Mouse (Mus musculus) liver, embryonic 18 days (tissue): ENCODE data around the gene Olfr622. TPM values are rescaled to one million over a fixed set of nuclear protein-coding genes. Genes with fewer than 3 reads are reported as not detected.

Experiments
- polyA plus RNA-seq: library from polyadenylated mRNA; depleted of rRNA; stranded (reverse); fragments of >200 nt; gene quantifications from 2 replicates; pipeline ENCODE4 v1.2.3, GENCODE M21; 2012; rRNA removed

Gene Olfr622
- 0.02 TPM in 1 of 2 replicates, not detected in the other for polyA plus RNA-seq

DNA sequence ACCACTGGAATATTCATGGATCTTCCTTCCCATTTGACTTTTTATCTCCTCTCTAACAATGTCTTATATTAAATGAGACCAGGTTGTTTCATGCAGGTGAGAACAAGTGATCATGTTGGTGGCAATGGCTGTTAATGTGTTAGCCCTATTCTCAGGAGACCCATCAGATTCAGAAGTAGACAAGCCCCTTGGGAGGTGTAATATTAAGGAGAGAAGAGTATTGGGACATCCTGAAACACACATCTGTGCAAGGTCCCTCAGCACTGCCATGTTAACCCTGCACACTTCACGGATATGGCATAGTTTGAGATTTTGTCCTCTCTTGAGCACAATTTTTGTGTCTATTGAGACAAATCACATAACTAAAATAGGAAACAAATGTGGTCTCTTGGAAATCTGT, at the start of gene Olfr622:
Olfr622 (minus strand) TSS at position 101 of the 400 bp plus-strand sequence.

DNA sequence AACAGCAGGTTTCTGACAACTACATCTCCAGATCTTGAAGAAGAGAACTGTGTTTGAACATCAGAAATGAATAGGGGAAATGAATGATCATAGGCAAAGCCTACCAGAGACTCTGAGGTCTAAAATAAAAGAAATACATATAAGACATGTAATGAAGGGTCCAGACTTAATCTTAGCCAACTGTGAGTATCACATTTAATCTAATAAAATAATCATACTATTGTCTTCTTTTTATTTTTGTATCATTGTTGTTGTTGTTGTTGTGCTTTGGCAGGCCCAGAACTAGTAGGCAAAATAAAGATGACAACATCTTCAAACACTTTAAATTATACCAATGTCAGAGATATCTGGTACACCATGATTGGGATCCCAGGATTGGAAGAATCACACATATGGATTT, 39.9 kb upstream of the Olfr622 start, which contains the start of gene Olfr625-ps1:
Olfr625-ps1 (plus strand) TSS at position 301 of the 400 bp plus-strand sequence.

DNA sequence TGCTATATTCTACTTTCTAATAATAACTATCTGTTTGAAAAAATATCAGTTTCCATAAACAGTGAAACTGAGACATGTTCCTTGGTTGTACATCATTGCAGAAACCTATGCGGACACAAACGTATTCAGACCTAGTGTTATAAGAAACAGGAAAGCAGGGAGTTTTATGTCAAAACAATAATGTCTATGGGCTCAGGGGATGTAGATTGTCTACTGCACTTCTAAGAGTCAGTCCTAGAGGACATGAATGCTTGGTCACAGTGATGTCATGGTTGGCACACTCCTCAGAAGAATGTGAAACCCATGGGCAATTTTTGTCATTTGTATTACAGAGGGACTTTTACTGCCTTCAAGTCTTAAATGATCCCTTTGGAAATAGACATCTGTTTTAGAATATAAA, 28.6 kb upstream of the Olfr622 start, which contains the start of gene Olfr624:
Olfr624 (minus strand) TSS at position 101 of the 400 bp plus-strand sequence.

DNA sequence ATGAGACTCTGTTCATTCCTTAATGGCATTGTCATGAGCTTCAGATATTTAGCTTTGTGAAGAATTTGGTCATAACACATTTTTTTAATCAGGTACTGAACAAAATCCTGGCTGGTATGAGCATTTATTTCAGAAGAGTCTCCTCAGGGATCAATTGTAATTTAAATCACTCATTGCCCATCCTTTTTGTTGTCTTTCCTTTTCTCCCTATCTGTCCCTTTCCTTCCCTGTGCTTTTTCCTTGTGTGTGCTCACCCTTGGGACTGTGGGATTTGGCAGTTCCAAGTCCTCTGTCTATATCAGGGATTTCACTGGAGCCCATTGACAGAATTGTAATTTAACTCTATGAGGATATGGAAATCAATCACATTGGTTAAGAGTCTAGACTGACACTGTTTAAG, 21.1 kb upstream of the Olfr622 start, which contains the start of gene Olfr623:
Olfr623 (minus strand) TSS at position 101 of the 400 bp plus-strand sequence.

DNA sequence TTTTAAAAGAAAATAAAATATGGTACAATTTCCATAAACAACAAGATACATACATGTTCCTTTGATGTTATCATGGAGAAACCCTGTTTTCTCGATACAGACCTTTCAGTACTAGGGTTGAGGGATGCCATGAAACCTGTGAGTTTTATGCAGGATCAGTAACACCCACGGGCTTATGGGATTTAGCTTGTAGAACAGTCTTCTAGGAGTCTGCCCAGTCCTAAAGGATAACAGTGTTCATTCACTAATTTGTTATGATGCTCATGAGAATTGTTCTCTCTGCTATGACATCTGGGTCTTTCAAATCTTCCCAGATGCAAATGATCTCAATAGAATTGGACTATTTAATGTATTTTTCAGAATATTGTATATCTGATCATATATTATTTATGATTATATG, 30.1 kb downstream of the Olfr622 start, which contains the start of gene Olfr620:
Olfr620 (minus strand) TSS at position 101 of the 400 bp plus-strand sequence.

DNA sequence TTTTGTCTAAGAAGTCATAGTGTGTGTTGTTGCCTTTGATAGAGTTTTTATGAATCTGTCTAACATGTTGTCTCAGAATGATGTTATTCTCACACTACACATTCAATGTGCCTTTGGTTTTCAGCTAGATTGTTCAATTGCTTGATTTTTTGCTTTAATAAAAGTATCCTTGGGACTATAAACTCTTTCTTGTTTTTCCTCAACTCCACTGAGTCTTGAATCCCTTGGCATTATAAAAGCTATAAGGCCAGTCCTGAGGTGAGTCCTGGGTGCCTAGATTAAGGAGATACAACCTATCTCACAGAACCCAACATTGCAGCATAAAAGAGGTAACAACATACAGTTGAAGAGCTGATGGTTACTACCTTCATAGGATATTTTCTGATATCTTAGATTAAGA, 42.2 kb downstream of the Olfr622 start, which contains the start of gene Olfr619:
Olfr619 (plus strand) TSS at position 301 of the 400 bp plus-strand sequence.

DNA sequence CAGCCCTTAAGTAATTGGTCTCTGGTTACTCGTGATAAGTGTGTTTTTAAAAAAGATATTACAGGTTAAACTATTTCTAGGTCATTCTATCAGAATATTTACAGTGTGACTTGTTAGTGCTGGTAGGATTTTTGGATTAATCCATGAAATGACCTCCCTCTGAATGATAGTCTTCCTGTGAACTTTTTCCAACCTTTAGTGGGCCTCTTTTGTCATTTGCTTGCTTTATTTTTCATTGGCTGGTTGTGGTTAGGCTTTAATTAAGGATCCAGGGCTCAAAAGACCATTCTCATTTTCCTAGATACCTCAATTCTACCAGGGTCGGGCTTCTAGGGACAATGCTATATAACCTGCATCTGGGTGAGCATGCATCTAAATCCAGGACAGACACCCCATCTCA, 52.7 kb downstream of the Olfr622 start, which contains the start of gene Olfr618:
Olfr618 (plus strand) TSS at position 301 of the 400 bp plus-strand sequence.

Other genes with a start within 250 kb of the Olfr622 start
- gene Usp17lc, start 227.6 kb downstream of the Olfr622 start, polyA plus RNA-seq = not detected in 2 replicates
- gene Olfr605, start 197.3 kb downstream of the Olfr622 start, polyA plus RNA-seq = not detected in 2 replicates
- not detected in 2 replicates for gene Olfr606, start 193.7 kb downstream of the Olfr622 start, polyA plus RNA-seq
- gene Olfr607, start 178.6 kb downstream of the Olfr622 start, polyA plus RNA-seq = not detected in 2 replicates
- gene Olfr608, start 172.8 kb downstream of the Olfr622 start, polyA plus RNA-seq = not detected in 2 replicates
- not detected in 2 replicates for gene Olfr609, start 144.6 kb downstream of the Olfr622 start, polyA plus RNA-seq
- not detected in 2 replicates for gene Olfr610, start 130.6 kb downstream of the Olfr622 start, polyA plus RNA-seq
- not detected in 2 replicates for gene Olfr611, start 121.9 kb downstream of the Olfr622 start, polyA plus RNA-seq
- not detected in 2 replicates for gene Olfr612, start 100.0 kb downstream of the Olfr622 start, polyA plus RNA-seq
- gene Olfr613, start 94.6 kb downstream of the Olfr622 start, polyA plus RNA-seq = not detected in 2 replicates
- not detected in 2 replicates for gene Olfr615, start 86.6 kb downstream of the Olfr622 start, polyA plus RNA-seq
- gene Olfr616, start 73.6 kb downstream of the Olfr622 start, polyA plus RNA-seq = not detected in 2 replicates
- not detected in 2 replicates for gene Olfr617, start 69.6 kb downstream of the Olfr622 start, polyA plus RNA-seq
- not detected in 2 replicates for gene Olfr618, start 52.6 kb downstream of the Olfr622 start, polyA plus RNA-seq
- not detected in 2 replicates for gene Olfr619, start 42.1 kb downstream of the Olfr622 start, polyA plus RNA-seq
- gene Olfr620, start 30.2 kb downstream of the Olfr622 start, polyA plus RNA-seq = not detected in 2 replicates
- gene Olfr623, start 21.0 kb upstream of the Olfr622 start, polyA plus RNA-seq = not detected in 2 replicates
- 0.01 TPM in 2 replicates for gene Olfr624, start 28.5 kb upstream of the Olfr622 start, polyA plus RNA-seq
- not detected in 2 replicates for gene Olfr625-ps1, start 40.0 kb upstream of the Olfr622 start, polyA plus RNA-seq
- not detected in 2 replicates for gene Olfr243, start 72.0 kb upstream of the Olfr622 start, polyA plus RNA-seq
- not detected in 2 replicates for gene Olfr628, start 87.7 kb upstream of the Olfr622 start, polyA plus RNA-seq
- gene Olfr629, start 102.2 kb upstream of the Olfr622 start, polyA plus RNA-seq = 0.03 and 0.10 TPM in 2 replicates
- 0.01 and 0.02 TPM in 2 replicates for gene Olfr630, start 114.6 kb upstream of the Olfr622 start, polyA plus RNA-seq
- gene Olfr69, start 128.9 kb upstream of the Olfr622 start, polyA plus RNA-seq = 0.03 TPM in 1 of 2 replicates, not detected in the other
- 0.04 and 0.08 TPM in 2 replicates for gene Olfr68, start 137.0 kb upstream of the Olfr622 start, polyA plus RNA-seq
- 0.01 TPM in 2 replicates for gene Olfr67, start 149.1 kb upstream of the Olfr622 start, polyA plus RNA-seq
- 28,363 and 31,511 TPM in 2 replicates for gene Hbb-bt, start 171.3 kb upstream of the Olfr622 start, polyA plus RNA-seq
- 108,653 and 122,218 TPM in 2 replicates for gene Hbb-bs, start 185.4 kb upstream of the Olfr622 start, polyA plus RNA-seq
- not detected in 2 replicates for gene Hbb-bh2, start 197.8 kb upstream of the Olfr622 start, polyA plus RNA-seq
- gene Hbb-bh1, start 200.5 kb upstream of the Olfr622 start, polyA plus RNA-seq = 3.5 and 3.6 TPM in 2 replicates
- 8.8 and 9.9 TPM in 2 replicates for gene Hbb-y, start 210.5 kb upstream of the Olfr622 start, polyA plus RNA-seq
- gene Olfr66, start 243.6 kb upstream of the Olfr622 start, polyA plus RNA-seq = not detected in 2 replicates